Mouse (Mus musculus): ENCODE data around the gene Slc9a3r2. TPM values are rescaled to one million over a fixed set of nuclear protein-coding genes. Genes with fewer than 3 reads are reported as not detected.

Slc9a3r2 gene
- total and polyA plus RNA-seq, 3 experiments, result 100.0 to 125 (median 110) TPM

GRCm38 (mm10) chr17:24695326-24696010 is 45.3 kb upstream of the Slc9a3r2 start:
- Histone ChIP-seq H3K36me3 (ENCODE audit: control insufficient read depth, insufficient read depth, low read length) (no peaks in the 10 kb centered on the region), H3K27me3 (ENCODE audit: control insufficient read depth, insufficient read depth, low read length) (no peaks in the 10 kb centered on the region), H3K27ac (peak overlapping the region; percentile 79), H3K9ac (ENCODE audit: low read depth, low read length) (peak overlapping the region; percentile 84), H3K4me3 (peak overlapping the region; percentile 49), H3K79me2 (replicated peaks; ENCODE audit: control insufficient read depth, insufficient read depth, low read length) (no peaks in the 10 kb centered on the region), H3K4me1 (ENCODE audit: control insufficient read depth, insufficient read depth, low read length) (no peaks in the 10 kb centered on the region; the same call in 1 of the 2 replicates)
- WGBS, result 11% methylated on average over 51 of the region's 51 CpGs
- no peak for DNase-seq
- intact Hi-C loops (cut with DNase I), result loop anchor here (1.0 to 2.0 kb wide), 2 partner anchors 12 to 19 kb away; partner anchors contain the start of gene Tbl3
- TF ChIP-seq CTCF (IDR thresholded peaks at IDR 0.05) (no peak), POLR2A (IDR thresholded peaks at IDR 0.05; ENCODE audit: insufficient read depth, low read depth, low read length) (no peak), EP300 (IDR thresholded peaks at IDR 0.05; ENCODE audit: insufficient read depth, low read depth, low read length) (no peak)

GRCm38 (mm10) chr17:24692385-24692784 is 42.3 kb upstream of the Slc9a3r2 start:
- 64% methylated on average over 5 of the region's 5 CpGs for WGBS
- intact Hi-C loops (cut with DNase I), result no loop called here
- H3K27me3 ChIP-seq (ENCODE audit: control insufficient read depth, insufficient read depth, low read length), result peaks cover 4% of the 10 kb centered on the region

DNA sequence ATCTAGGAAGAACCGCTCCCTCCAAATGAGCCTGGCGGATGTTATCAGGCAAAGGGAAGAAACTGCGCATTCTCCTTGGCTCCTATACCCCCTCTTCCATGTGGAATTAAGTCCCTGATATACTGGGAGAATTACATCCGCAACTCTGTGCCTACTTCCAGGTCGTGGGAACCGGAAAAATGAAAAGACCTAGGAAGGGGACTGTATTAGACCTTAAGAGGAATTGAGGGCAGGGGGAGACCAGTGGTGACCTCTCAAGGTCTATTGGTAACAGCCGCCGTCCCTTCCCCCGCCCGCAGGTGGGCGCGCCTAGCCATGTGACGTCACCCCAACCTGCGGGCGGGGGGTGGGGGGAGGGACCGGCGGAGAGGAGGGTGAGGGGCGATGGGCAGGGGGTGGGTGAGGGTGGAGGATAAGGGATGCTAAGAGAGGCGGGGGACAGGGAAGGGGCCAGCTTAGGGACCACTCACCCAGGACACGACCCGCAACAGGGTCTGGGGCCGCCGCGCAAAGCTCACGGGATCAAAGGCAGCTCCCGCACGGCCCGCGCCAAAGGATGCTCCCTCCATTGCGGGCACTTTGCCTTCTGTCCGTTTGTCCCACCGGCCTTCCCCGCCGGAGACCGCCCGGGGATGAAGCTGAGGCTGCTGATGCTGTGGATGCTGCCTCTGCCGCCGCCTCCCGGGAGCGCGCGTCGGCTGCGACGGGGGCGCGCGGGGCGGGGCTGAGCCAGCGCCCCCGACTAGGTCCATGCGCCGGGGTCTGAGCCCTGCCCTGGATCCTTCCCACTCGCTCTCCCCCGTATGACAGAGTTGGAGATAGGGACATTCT is 39.3 kb upstream of the Slc9a3r2 start, which contains the start of gene Syngr3:
Syngr3 (minus strand) TSS at position 705 of the 831 bp plus-strand sequence.
- H3K27me3 ChIP-seq (ENCODE audit: control insufficient read depth, insufficient read depth, low read length), result peaks cover 4% of the 10 kb centered on the region

More at GRCm38 (mm10) chr17:24692385-24692784, 42.3 kb upstream of the Slc9a3r2 start:
- H3K27ac ChIP-seq, result no peak overlapping the region
- H3K4me1 ChIP-seq (ENCODE audit: control insufficient read depth, insufficient read depth, low read length), result no peaks in the 10 kb centered on the region; the same call in 1 of the 2 replicates
- H3K4me3 ChIP-seq, result no peak overlapping the region
- TF ChIP-seq POLR2A (IDR thresholded peaks at IDR 0.05; ENCODE audit: insufficient read depth, low read depth, low read length) (no peak), EP300 (IDR thresholded peaks at IDR 0.05; ENCODE audit: insufficient read depth, low read depth, low read length) (no peak), CTCF (IDR thresholded peaks at IDR 0.05) (no peak)
- no peaks in the 10 kb centered on the region for H3K36me3 ChIP-seq (ENCODE audit: control insufficient read depth, insufficient read depth, low read length)
- no peak overlapping the region for H3K9ac ChIP-seq (ENCODE audit: low read depth, low read length)
- no peaks in the 10 kb centered on the region for H3K79me2 ChIP-seq (replicated peaks; ENCODE audit: control insufficient read depth, insufficient read depth, low read length)
- DNase-seq, result no peak

DNA sequence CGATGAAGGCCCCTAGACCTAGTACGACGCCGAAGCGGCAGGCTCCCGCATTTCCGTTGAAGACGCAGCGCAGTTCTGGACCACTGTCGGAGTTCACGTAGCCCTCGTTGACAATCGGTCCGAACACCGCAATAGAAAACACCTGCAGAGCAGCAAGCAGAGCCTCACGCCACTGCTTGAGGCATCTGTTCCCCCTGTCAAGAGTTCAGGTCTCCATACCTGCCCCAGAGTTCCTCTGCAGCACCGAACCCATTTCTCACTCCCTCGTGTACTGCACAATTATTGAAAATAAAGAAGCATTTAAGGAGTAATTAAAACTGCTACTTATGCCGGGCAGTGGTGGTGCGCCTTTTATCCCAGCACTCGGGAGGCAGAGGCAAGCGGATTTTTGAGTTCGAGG is 37.5 kb upstream of the Slc9a3r2 start:
- peak overlapping the region; percentile 33 for H3K4me3 ChIP-seq
- intact Hi-C loops (cut with DNase I), result no loop called here
- TF ChIP-seq POLR2A (IDR thresholded peaks at IDR 0.05; ENCODE audit: insufficient read depth, low read depth, low read length) (no peak), EP300 (IDR thresholded peaks at IDR 0.05; ENCODE audit: insufficient read depth, low read depth, low read length) (no peak), CTCF (IDR thresholded peaks at IDR 0.05) (no peak)
- H3K36me3 ChIP-seq (ENCODE audit: control insufficient read depth, insufficient read depth, low read length), result no peaks in the 10 kb centered on the region
- peaks cover 4% of the 10 kb centered on the region for H3K27me3 ChIP-seq (ENCODE audit: control insufficient read depth, insufficient read depth, low read length)
- no peaks in the 10 kb centered on the region for H3K79me2 ChIP-seq (replicated peaks; ENCODE audit: control insufficient read depth, insufficient read depth, low read length)
- peak overlapping the region; percentile 43 for H3K9ac ChIP-seq (ENCODE audit: low read depth, low read length)
- no peak overlapping the region for H3K27ac ChIP-seq
- H3K4me1 ChIP-seq (ENCODE audit: control insufficient read depth, insufficient read depth, low read length), result no peaks in the 10 kb centered on the region
- DNase-seq, result no peak
- WGBS, result 23% methylated on average over 23 of the region's 23 CpGs

More for the DNA sequence above, 39.3 kb upstream of the Slc9a3r2 start, which contains the start of gene Syngr3:
- no peaks in the 10 kb centered on the region for H3K79me2 ChIP-seq (replicated peaks; ENCODE audit: control insufficient read depth, insufficient read depth, low read length)
- no peak for TF ChIP-seq CTCF (IDR thresholded peaks at IDR 0.05)
- TF ChIP-seq POLR2A (IDR thresholded peaks at IDR 0.05; ENCODE audit: insufficient read depth, low read depth, low read length), result no peak
- no peak for TF ChIP-seq EP300 (IDR thresholded peaks at IDR 0.05; ENCODE audit: insufficient read depth, low read depth, low read length)
- peak within 1 kb of the TSS; percentile 37 for H3K4me3 ChIP-seq
- no peaks in the 10 kb centered on the region for H3K36me3 ChIP-seq (ENCODE audit: control insufficient read depth, insufficient read depth, low read length)
- 2% methylated on average over 49 of the region's 55 CpGs for WGBS
- DNase-seq, result no peak
- H3K9ac ChIP-seq (ENCODE audit: low read depth, low read length), result 0 out of 2 replicates have a peak within 1 kb of the TSS, but pooled peaks have one; percentile 33
- intact Hi-C loops (cut with DNase I), result no loop called here
- no peaks in the 10 kb centered on the region for H3K4me1 ChIP-seq (ENCODE audit: control insufficient read depth, insufficient read depth, low read length)
- H3K27ac ChIP-seq, result no peak within 1 kb of the TSS

DNA sequence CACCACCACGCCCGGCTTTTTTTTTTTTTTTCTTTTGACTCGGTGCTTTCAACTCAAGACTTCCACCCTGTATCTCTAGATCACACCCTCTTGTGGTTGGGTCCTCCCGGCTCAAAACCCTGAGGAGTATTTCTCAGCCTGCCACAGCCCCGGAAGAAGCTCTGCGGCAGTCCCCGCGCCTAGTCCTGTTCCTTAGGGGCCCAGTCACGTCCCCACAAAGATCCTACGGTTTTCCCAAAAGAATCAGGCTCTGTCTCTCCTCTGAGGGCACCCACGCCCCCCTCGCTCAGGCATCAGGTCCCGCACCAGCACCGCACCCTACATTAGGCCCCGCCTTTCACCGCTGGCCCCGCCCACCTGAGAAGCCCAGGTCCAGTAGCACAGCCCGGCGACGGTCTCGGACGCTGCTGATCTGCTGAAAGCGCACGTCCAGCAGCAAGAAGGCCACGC is 37.0 kb upstream of the Slc9a3r2 start:
- no peak overlapping the region for H3K27ac ChIP-seq
- H3K27me3 ChIP-seq (ENCODE audit: control insufficient read depth, insufficient read depth, low read length), result peaks cover 4% of the 10 kb centered on the region
- peak; percentile 58 to 68 for DNase-seq
- no peaks in the 10 kb centered on the region for H3K36me3 ChIP-seq (ENCODE audit: control insufficient read depth, insufficient read depth, low read length)
- intact Hi-C loops (cut with DNase I), result no loop called here
- no peak for TF ChIP-seq POLR2A (IDR thresholded peaks at IDR 0.05; ENCODE audit: insufficient read depth, low read depth, low read length)
- peak overlapping the region; percentile 43 for H3K9ac ChIP-seq (ENCODE audit: low read depth, low read length)
- WGBS, result 2% methylated on average over 24 of the region's 25 CpGs
- no peaks in the 10 kb centered on the region for H3K4me1 ChIP-seq (ENCODE audit: control insufficient read depth, insufficient read depth, low read length)
- peak overlapping the region; percentile 33 for H3K4me3 ChIP-seq
- H3K79me2 ChIP-seq (replicated peaks; ENCODE audit: control insufficient read depth, insufficient read depth, low read length), result no peaks in the 10 kb centered on the region

Data from heart, adult 2 months (tissue).